Mouse (Mus musculus) adrenal gland, postnatal 0 days (tissue): ENCODE data around the gene 4930523C07Rik. TPM values are rescaled to one million over a fixed set of nuclear protein-coding genes. Genes with fewer than 3 reads are reported as not detected.

ENCODE experiments used
- polyA plus RNA-seq: library from polyadenylated mRNA; unstranded; fragments of >200 nt; fragmentation: Nextera tagmentation; extraction: Ambion mirVana; gene quantifications from 2 replicates; pipeline ENCODE4 v1.2.1, GENCODE M21; 2015

The 4930523C07Rik gene
- polyA plus RNA-seq = 15.1 and 16.2 TPM in 2 replicates

GRCm38 (mm10) chr1:160044237-160045021 lies at the start of gene 4930523C07Rik:
TSS of gene 4930523C07Rik (plus strand) at chr1:160044382.

Other genes with a start within 250 kb of the 4930523C07Rik start
- gene Tnn, start 109.2 kb downstream of the 4930523C07Rik start, polyA plus RNA-seq = 0.06 and 0.22 TPM in 2 replicates
- 447 and 541 TPM in 2 replicates for gene Mrps14, start 150.8 kb downstream of the 4930523C07Rik start, polyA plus RNA-seq
- gene Cacybp, start 168.5 kb downstream of the 4930523C07Rik start, polyA plus RNA-seq = 214 and 282 TPM in 2 replicates